Mouse (Mus musculus) heart, embryonic 14.5 days (tissue): Measurements from ENCODE around the gene Crhr2. TPM values are rescaled to one million over a fixed set of nuclear protein-coding genes. Genes with fewer than 3 reads are reported as not detected.

ENCODE experiments used
- ATAC-seq: fragments of 200-750 bp; cut with Nextera tagmentation; 2 replicates; pipeline ENCODE4 v1.8.0; 2017; ENCODE audit warnings: low read depth, moderate TSS enrichment; ENCODE audit not compliant: insufficient number of reproducible peaks, insufficient read depth, low FRiP score
- H3K27ac ChIP-seq, 2 experiments: fragments of 200-500 bp in 1 of 2; fragments of 300-500 bp in 1 of 2; sonication (generic) in 1 of 2; replicated peaks in 1 of 2; 2 replicates each; pipeline ENCODE4 v1.5.1; 2012 to 2014; ENCODE audit warnings: low read depth in 2 of 2, low read length in 2 of 2, control low read depth in 1 of 2, mild to moderate bottlenecking in 1 of 2, mixed read lengths in 1 of 2; ENCODE audit not compliant: control insufficient read depth in 1 of 2, insufficient read depth in 1 of 2
- H3K27me3 ChIP-seq: fragments of 300-500 bp; sonication (generic); 2 replicates; pipeline ENCODE4 v1.6.1; 2014; ENCODE audit warnings: mild to moderate bottlenecking, low read length, control low read depth; ENCODE audit not compliant: control insufficient read depth, insufficient read depth
- H3K36me3 ChIP-seq: fragments of 300-500 bp; sonication (generic); 2 replicates; pipeline ENCODE4 v1.6.1; 2014; ENCODE audit warnings: mild to moderate bottlenecking, control low read depth, low read length, mixed read lengths; ENCODE audit not compliant: control insufficient read depth, insufficient read depth
- H3K4me1 ChIP-seq, 2 experiments: fragments of 200-500 bp in 1 of 2; fragments of 300-500 bp in 1 of 2; sonication (generic) in 1 of 2; 2 replicates each; pipeline ENCODE4 v1.6.1; 2012 to 2014; ENCODE audit warnings: low read length in 2 of 2, control low read depth in 1 of 2, mixed read lengths in 1 of 2; ENCODE audit not compliant: control insufficient read depth in 2 of 2, insufficient read depth in 2 of 2
- H3K4me2 ChIP-seq: fragments of 300-500 bp; sonication (generic); 2 replicates; pipeline ENCODE4 v1.6.1; 2014; ENCODE audit warnings: mild to moderate bottlenecking, low read length
- H3K4me3 ChIP-seq, 2 experiments: fragments of 200-500 bp in 1 of 2; fragments of 300-500 bp in 1 of 2; sonication (generic) in 1 of 2; 2 replicates each; pipeline ENCODE4 v1.5.1; 2012 to 2014; ENCODE audit warnings: low read length in 2 of 2, mild to moderate bottlenecking in 2 of 2, control low read depth in 1 of 2, low read depth in 1 of 2, moderate library complexity in 1 of 2; ENCODE audit not compliant: control insufficient read depth in 1 of 2, insufficient read depth in 1 of 2
- H3K9ac ChIP-seq: fragments of 300-500 bp; sonication (generic); 2 replicates; pipeline ENCODE4 v1.6.1; 2014; ENCODE audit warnings: mild to moderate bottlenecking, low read length
- H3K9me3 ChIP-seq: fragments of 300-500 bp; sonication (generic); 2 replicates; pipeline ENCODE4 v1.6.1; 2016; ENCODE audit warnings: low read length, control low read depth; ENCODE audit not compliant: control insufficient read depth
- WGBS: fragments of 180-500 bp; shearing (Covaris S2); extraction: QIAGEN DNeasy Blood & Tissue Kit; methylation state at CpG from one replicate; pipeline ENCODE4 v1.1.7; 2014; 5-methylcytosine and 5-hydroxymethylcytosine counted together
- polyA plus RNA-seq: library from polyadenylated mRNA; unstranded; fragments of >200 nt; fragmentation: Nextera tagmentation; extraction: Ambion mirVana; gene quantifications from 2 replicates; pipeline ENCODE4 v1.2.1, GENCODE M21; 2014

Crhr2 gene
- polyA plus RNA-seq, 1 experiment from 2014 or later, result 10.0 TPM

GRCm38 (mm10) chr6:55126576-55126975 lies 6.2 kb downstream of the Crhr2 start:
- Histone ChIP-seq H3K4me3 (no peak overlapping the region), H3K36me3 (no peaks in the 10 kb centered on the region), H3K9me3 (no peaks in the 10 kb centered on the region), H3K27ac (no peak overlapping the region), H3K9ac (no peak overlapping the region), H3K4me1 (peaks cover 14 to 18% of the 10 kb centered on the region in 2 experiments), H3K27me3 (no peaks in the 10 kb centered on the region), H3K4me2 (no peak overlapping the region)
- WGBS, result 71% methylated on average over 5 of the region's 5 CpGs
- no peak for ATAC-seq

- Histone ChIP-seq H3K9ac (no peak overlapping the region), H3K4me2 (no peak overlapping the region), H3K4me1 (0 out of 4 replicates have a peak, but pooled peaks cover 0 to 2% of the 10 kb centered on the region in 2 experiments), H3K9me3 (no peaks in the 10 kb centered on the region), H3K36me3 (no peaks in the 10 kb centered on the region), H3K4me3 (no peak overlapping the region), H3K27me3 (peaks cover 20% of the 10 kb centered on the region), H3K27ac (no peak overlapping the region)
- no peak; the same call in 1 of the 2 replicates for ATAC-seq
- WGBS, result 36% methylated on average over 4 of the region's 4 CpGs
Measured at GRCm38 (mm10) chr6:55123056-55123455, 9.8 kb downstream of the Crhr2 start.

DNA sequence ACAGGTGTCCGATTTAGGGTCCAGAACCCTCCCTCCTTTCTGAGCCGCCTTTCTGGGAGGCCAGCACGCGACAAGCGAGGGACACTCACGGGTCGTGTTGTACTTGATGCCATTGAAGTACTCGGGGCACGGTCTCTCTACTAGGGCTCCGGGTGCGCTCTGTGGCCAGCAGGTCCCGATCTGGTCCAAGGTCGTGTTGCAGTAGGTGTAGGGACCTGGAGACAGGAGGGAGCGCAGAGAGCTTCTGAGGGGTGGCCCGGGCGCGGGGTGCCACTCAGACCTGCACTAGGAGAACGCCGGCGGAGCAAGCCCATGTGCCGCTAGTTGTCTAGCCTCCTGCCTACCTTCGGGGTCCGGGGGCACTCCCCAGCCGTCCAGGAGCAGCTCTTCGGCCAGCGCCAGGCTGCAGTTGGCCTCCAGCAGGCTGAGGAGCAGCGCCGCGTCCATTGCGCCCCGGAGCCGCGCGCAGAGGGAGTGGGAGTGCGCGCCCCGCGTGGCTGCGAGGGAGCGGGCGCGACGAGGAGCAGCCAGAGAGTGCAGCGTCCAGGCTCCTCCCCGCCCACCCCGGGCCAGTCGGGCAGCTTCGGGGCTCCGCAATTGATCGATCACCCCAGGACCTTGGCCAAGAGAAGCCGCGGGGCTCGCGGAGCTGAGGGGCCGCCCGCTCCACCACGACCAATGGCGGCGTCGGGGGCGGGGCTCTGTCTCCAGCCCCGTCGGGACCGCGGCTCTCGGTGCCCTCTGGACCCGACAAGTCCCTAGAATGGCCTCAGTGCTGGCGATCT lies 15.3 kb downstream of the Crhr2 start:
- peaks cover 0 to 13% of the 10 kb centered on the region in 2 experiments; a peak in 2 of 4 replicates for H3K4me1 ChIP-seq
- peaks cover 69% of the 10 kb centered on the region for H3K27me3 ChIP-seq
- H3K27ac ChIP-seq, result no peak overlapping the region
- under 1% methylated on average over 67 of the region's 68 CpGs for WGBS
- peak overlapping the region; percentile 95 for H3K4me2 ChIP-seq
- no peaks in the 10 kb centered on the region for H3K36me3 ChIP-seq
- H3K4me3 ChIP-seq, result peak overlapping the region; percentile 58 to 64
- ATAC-seq, result no peak
- H3K9ac ChIP-seq, result peak overlapping the region; percentile 66
- no peaks in the 10 kb centered on the region for H3K9me3 ChIP-seq

DNA sequence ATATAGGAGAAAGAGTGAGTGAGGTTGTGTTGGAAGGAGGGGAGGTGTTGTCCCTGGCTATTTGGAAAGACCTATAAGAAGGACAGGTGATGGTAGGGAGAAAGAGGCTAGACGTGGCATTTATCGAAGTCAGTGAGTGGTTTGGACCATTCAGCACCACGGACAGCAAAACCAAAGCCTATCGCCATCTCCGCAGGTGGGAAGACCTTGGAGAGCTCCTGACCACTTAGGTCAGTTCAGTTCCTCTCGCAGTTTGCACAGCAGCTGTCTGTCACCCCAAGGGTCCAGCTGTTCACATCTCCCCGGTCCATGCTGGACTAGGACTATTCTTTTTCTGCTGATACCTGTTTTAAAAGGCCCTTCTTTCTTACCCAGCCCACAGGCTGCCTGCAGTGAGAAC lies 24.5 kb downstream of the Crhr2 start:
- Histone ChIP-seq H3K4me3 (no peak overlapping the region), H3K4me2 (no peak overlapping the region), H3K4me1 (no peaks in the 10 kb centered on the region), H3K27ac (no peak overlapping the region), H3K9me3 (no peaks in the 10 kb centered on the region), H3K9ac (no peak overlapping the region), H3K27me3 (peaks cover 2% of the 10 kb centered on the region; the same call in 1 of the 2 replicates), H3K36me3 (no peaks in the 10 kb centered on the region)
- no peak for ATAC-seq
- 11% methylated on average over 7 of the region's 7 CpGs for WGBS

- peaks cover 2 to 12% of the 10 kb centered on the region in 2 experiments for H3K4me1 ChIP-seq
- no peak overlapping the region for H3K9ac ChIP-seq
- no peaks in the 10 kb centered on the region for H3K36me3 ChIP-seq
- H3K9me3 ChIP-seq, result no peaks in the 10 kb centered on the region
- ATAC-seq, result no peak
- WGBS, result 73% methylated on average over 5 of the region's 5 CpGs
- H3K4me3 ChIP-seq, result no peak overlapping the region
- H3K27me3 ChIP-seq, result no peaks in the 10 kb centered on the region
- no peak overlapping the region for H3K4me2 ChIP-seq
- no peak overlapping the region for H3K27ac ChIP-seq
Measured at GRCm38 (mm10) chr6:55098603-55099002, 34.2 kb downstream of the Crhr2 start.

GRCm38 (mm10) chr6:55098030-55098429 lies 34.8 kb downstream of the Crhr2 start:
- H3K4me3 ChIP-seq, result no peak overlapping the region
- no peaks in the 10 kb centered on the region for H3K36me3 ChIP-seq
- H3K27me3 ChIP-seq, result no peaks in the 10 kb centered on the region
- H3K27ac ChIP-seq, result no peak overlapping the region
- no peak overlapping the region for H3K4me2 ChIP-seq
- H3K9ac ChIP-seq, result no peak overlapping the region
- no peak for ATAC-seq
- peaks cover 2 to 12% of the 10 kb centered on the region in 2 experiments for H3K4me1 ChIP-seq
- no peaks in the 10 kb centered on the region for H3K9me3 ChIP-seq
- WGBS, result 49% methylated on average over 5 of the region's 5 CpGs

GRCm38 (mm10) chr6:55093431-55094146 lies 39.2 kb downstream of the Crhr2 start:
- no peak for ATAC-seq
- Histone ChIP-seq H3K9ac (no peak overlapping the region), H3K36me3 (no peaks in the 10 kb centered on the region), H3K4me2 (no peak overlapping the region), H3K9me3 (no peaks in the 10 kb centered on the region), H3K27ac (no peak overlapping the region), H3K27me3 (no peaks in the 10 kb centered on the region), H3K4me1 (peaks cover 2 to 10% of the 10 kb centered on the region in 2 experiments), H3K4me3 (no peak overlapping the region)
- 65% methylated on average over 6 of the region's 6 CpGs for WGBS
